Mouse (Mus musculus) testis, postnatal 14 days (tissue): ENCODE results near the gene Fbxw28.
"Not testable (repeated sequence)": the region's sequence is repeated elsewhere in the genome, so short reads cannot be mapped to it uniquely, and the experiment has no call there.

ENCODE experiments used
- DNase-seq: peaks from one replicate; pipeline ENCODE4 v3.0.0; 2021; ENCODE audit warnings: low spot score

The Fbxw28 gene

DNA sequence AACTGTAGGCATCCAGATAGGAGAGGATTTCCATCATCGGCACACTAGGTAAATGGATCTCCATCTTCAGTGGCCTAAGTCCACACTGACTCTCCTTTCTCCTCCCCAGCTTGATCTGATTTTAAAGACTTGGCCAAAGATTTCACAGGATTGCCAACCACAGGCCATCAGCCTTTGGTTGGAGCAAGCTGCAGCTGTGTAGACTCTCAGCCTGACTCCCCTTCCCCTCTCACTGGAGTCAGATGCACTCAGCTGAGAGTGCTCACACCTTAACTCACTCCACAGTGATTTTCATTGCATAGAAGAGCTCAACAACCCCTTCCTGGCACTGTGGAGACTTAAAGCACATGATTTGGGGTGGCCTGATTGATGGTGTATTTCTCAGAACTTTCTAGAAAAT is at the start of gene Fbxw28:
Gene Fbxw28, minus strand, starts transcription at position 101 of the 400 bp plus-strand sequence.
- not testable (repeated sequence) for DNase-seq

DNA sequence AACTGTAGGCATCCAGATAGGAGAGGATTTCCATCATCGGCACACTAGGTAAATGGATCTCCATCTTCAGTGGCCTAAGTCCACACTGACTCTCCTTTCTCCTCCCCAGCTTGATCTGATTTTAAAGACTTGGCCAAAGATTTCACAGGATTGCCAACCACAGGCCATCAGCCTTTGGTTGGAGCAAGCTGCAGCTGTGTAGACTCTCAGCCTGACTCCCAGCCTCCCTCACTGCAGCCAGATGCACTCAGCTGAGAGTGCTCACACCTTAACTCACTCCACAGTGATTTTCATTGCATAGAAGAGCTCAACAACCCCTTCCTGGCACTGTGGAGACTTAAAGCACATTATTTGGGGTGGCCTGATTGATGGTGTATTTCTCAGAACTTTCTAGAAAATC is 51.9 kb downstream of the Fbxw28 start, which contains the start of gene Fbxw14:
Gene Fbxw14, minus strand, starts transcription at position 101 of the 400 bp plus-strand sequence.
- not testable (repeated sequence) for DNase-seq
